Mouse (Mus musculus) heart, embryonic 11.5 days (tissue): Measurements from ENCODE around the gene Pgam5. TPM values are rescaled to one million over a fixed set of nuclear protein-coding genes. Genes with fewer than 3 reads are reported as not detected.

Experiments
- ATAC-seq: fragments of 200-750 bp; cut with Nextera tagmentation; replicated peaks from 2 replicates; pipeline ENCODE4 v1.8.0; 2017; ENCODE audit warnings: moderate library complexity; ENCODE audit not compliant: insufficient number of reproducible peaks, low FRiP score, low TSS enrichment
- H3K27ac ChIP-seq: fragments of 300-500 bp; sonication (generic); 2 replicates; pipeline ENCODE4 v1.5.1; 2014; ENCODE audit warnings: mild to moderate bottlenecking, low read depth, low read length
- H3K27me3 ChIP-seq: fragments of 300-500 bp; sonication (generic); 2 replicates; pipeline ENCODE4 v1.6.1; 2014; ENCODE audit warnings: mild to moderate bottlenecking, low read length, mixed read lengths; ENCODE audit not compliant: control insufficient read depth, insufficient read depth
- H3K36me3 ChIP-seq: fragments of 300-500 bp; sonication (generic); 2 replicates; pipeline ENCODE4 v1.6.1; 2014; ENCODE audit warnings: mild to moderate bottlenecking, low read length, moderate library complexity, mixed read lengths; ENCODE audit not compliant: control insufficient read depth, insufficient read depth
- H3K4me1 ChIP-seq: fragments of 300-500 bp; sonication (generic); 2 replicates; pipeline ENCODE4 v1.6.1; 2014; ENCODE audit warnings: low read length; ENCODE audit not compliant: control insufficient read depth, insufficient read depth
- H3K4me2 ChIP-seq: fragments of 300-500 bp; sonication (generic); 2 replicates; pipeline ENCODE4 v1.6.1; 2014; ENCODE audit warnings: mild to moderate bottlenecking, moderate library complexity
- H3K4me3 ChIP-seq: fragments of 300-500 bp; sonication (generic); 2 replicates; pipeline ENCODE4 v1.5.1; 2014; ENCODE audit warnings: low read depth, low read length
- H3K9ac ChIP-seq: fragments of 300-500 bp; sonication (generic); 2 replicates; pipeline ENCODE4 v1.6.1; 2014; ENCODE audit warnings: mild to moderate bottlenecking, low read depth, low read length, moderate library complexity
- H3K9me3 ChIP-seq: fragments of 300-500 bp; sonication (generic); replicated peaks from 2 replicates; pipeline ENCODE4 v1.6.1; 2016; ENCODE audit warnings: low read length; ENCODE audit not compliant: control insufficient read depth
- WGBS: fragments of 180-500 bp; shearing (Covaris S2); extraction: QIAGEN DNeasy Blood & Tissue Kit; methylation state at CpG from one replicate; pipeline ENCODE4 v1.1.7; 2014; ENCODE audit not compliant: insufficient replicate concordance; 5-methylcytosine and 5-hydroxymethylcytosine counted together
- polyA plus RNA-seq: library from polyadenylated mRNA; unstranded; fragments of >200 nt; fragmentation: Nextera tagmentation; extraction: Ambion mirVana; gene quantifications from 2 replicates; pipeline ENCODE4 v1.2.1, GENCODE M21; 2014

The Pgam5 gene
- polyA plus RNA-seq, 1 experiment from 2014 or later = 55.4 TPM

- H3K27ac ChIP-seq = no peak overlapping the region
- ATAC-seq = no peak
- no peaks in the 10 kb centered on the region for H3K9me3 ChIP-seq
- no peak overlapping the region for H3K9ac ChIP-seq
- 85% methylated on average over 6 of the region's 6 CpGs for WGBS
- no peaks in the 10 kb centered on the region for H3K4me1 ChIP-seq
- H3K36me3 ChIP-seq = peaks cover 29% of the 10 kb centered on the region
- no peak overlapping the region for H3K4me3 ChIP-seq
- no peaks in the 10 kb centered on the region for H3K27me3 ChIP-seq
- no peak overlapping the region for H3K4me2 ChIP-seq
Measured at GRCm38 (mm10) chr5:110222757-110223156, 47.0 kb downstream of the Pgam5 start.

DNA sequence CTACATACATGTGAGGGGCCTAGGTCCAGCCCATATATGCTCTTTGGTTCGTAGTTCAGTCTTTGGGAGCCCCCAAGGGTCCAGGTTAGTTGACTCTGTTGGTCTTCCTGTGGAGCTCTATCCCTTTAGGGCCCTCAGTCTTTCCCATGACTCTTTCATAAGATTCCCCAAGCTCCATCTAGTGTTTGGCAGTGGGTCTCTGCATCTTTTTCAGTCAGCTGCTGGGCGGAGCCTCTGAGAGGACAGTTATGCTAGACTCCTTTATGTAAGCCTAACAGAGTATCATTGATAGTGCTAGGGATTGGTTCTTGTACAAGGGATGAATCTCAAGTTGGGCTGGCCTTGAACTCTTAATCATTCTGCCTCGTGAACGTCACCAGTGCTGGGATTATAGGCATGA lies 49.4 kb downstream of the Pgam5 start:
- 88% methylated on average over 4 of the region's 4 CpGs for WGBS
- Histone ChIP-seq H3K36me3 (peaks cover 32% of the 10 kb centered on the region), H3K4me3 (no peak overlapping the region), H3K27ac (no peak overlapping the region), H3K4me1 (no peaks in the 10 kb centered on the region), H3K27me3 (no peaks in the 10 kb centered on the region), H3K4me2 (no peak overlapping the region), H3K9me3 (no peaks in the 10 kb centered on the region), H3K9ac (no peak overlapping the region)
- no peak for ATAC-seq

- H3K9me3 ChIP-seq = no peaks in the 10 kb centered on the region
- no peak overlapping the region for H3K4me3 ChIP-seq
- no peak overlapping the region for H3K4me2 ChIP-seq
- WGBS = 88% methylated on average over 3 of the region's 3 CpGs
- no peak overlapping the region for H3K27ac ChIP-seq
- no peaks in the 10 kb centered on the region for H3K4me1 ChIP-seq
- no peak for ATAC-seq
- no peaks in the 10 kb centered on the region for H3K27me3 ChIP-seq
- H3K36me3 ChIP-seq = peaks cover 49% of the 10 kb centered on the region
- no peak overlapping the region for H3K9ac ChIP-seq
Measured at GRCm38 (mm10) chr5:110216780-110217179, 52.9 kb downstream of the Pgam5 start.

DNA sequence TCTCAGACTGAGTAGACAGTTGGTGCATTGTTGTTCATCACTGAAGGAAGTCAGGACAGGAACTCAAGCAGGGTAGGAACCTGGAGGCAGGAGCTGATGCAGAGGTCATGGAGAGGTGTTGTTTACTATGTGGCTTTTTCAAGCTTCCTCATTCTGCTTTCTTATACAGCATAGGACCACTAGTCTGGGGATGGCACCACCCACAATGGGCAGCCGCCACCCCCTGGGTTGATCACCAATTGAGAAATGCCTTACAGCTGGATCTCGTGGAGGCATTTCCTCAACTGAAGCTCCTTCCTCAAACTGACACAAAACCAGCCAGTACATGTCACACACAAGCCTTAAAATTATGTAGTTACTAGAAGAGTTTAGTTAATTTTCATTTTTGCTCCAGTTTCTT lies 58.4 kb downstream of the Pgam5 start:
- ATAC-seq = no peak
- Histone ChIP-seq H3K4me2 (no peak overlapping the region), H3K9ac (no peak overlapping the region), H3K9me3 (no peaks in the 10 kb centered on the region), H3K4me1 (no peaks in the 10 kb centered on the region), H3K27ac (no peak overlapping the region), H3K4me3 (no peak overlapping the region), H3K36me3 (peaks cover 47% of the 10 kb centered on the region), H3K27me3 (no peaks in the 10 kb centered on the region)
- 80% methylated on average over 2 of the region's 2 CpGs for WGBS

Other genes starting within 250 kb of the Pgam5 start
- gene Gm17655, start 197.4 kb downstream of the Pgam5 start, polyA plus RNA-seq = 1.7 and 3.5 TPM in 2 replicates
- 0.24 and 1.0 TPM in 2 replicates for gene Gm35315, start 175.5 kb downstream of the Pgam5 start, polyA plus RNA-seq
- gene Plcxd1, start 169.9 kb downstream of the Pgam5 start, polyA plus RNA-seq = 0.32 and 0.33 TPM in 2 replicates
- gene Gtpbp6, start 161.7 kb downstream of the Pgam5 start, polyA plus RNA-seq = 18.1 and 19.8 TPM in 2 replicates
- gene Zfp605, start 159.8 kb downstream of the Pgam5 start, polyA plus RNA-seq = 1.8 and 2.9 TPM in 2 replicates
- gene Chfr, start 134.1 kb downstream of the Pgam5 start, polyA plus RNA-seq = 35.7 and 38.1 TPM in 2 replicates
- 19.2 and 20.9 TPM in 2 replicates for gene Golga3, start 93.2 kb downstream of the Pgam5 start, polyA plus RNA-seq
- gene Ankle2, start 38.9 kb downstream of the Pgam5 start, polyA plus RNA-seq = 24.8 and 28.7 TPM in 2 replicates
- 15.1 and 18.0 TPM in 2 replicates for gene Pxmp2, start 16.3 kb upstream of the Pgam5 start, polyA plus RNA-seq
- 21.2 and 25.7 TPM in 2 replicates for gene Pole, start 16.4 kb upstream of the Pgam5 start, polyA plus RNA-seq
- gene P2rx2, start 73.3 kb upstream of the Pgam5 start, polyA plus RNA-seq = 0.27 TPM in 1 of 2 replicates, not detected in the other
- not detected in 2 replicates for gene Lrcol1, start 74.8 kb upstream of the Pgam5 start, polyA plus RNA-seq
- 8.1 and 10.2 TPM in 2 replicates for gene Fbrsl1, start 178.6 kb upstream of the Pgam5 start, polyA plus RNA-seq